In the genomic region with DNA sequence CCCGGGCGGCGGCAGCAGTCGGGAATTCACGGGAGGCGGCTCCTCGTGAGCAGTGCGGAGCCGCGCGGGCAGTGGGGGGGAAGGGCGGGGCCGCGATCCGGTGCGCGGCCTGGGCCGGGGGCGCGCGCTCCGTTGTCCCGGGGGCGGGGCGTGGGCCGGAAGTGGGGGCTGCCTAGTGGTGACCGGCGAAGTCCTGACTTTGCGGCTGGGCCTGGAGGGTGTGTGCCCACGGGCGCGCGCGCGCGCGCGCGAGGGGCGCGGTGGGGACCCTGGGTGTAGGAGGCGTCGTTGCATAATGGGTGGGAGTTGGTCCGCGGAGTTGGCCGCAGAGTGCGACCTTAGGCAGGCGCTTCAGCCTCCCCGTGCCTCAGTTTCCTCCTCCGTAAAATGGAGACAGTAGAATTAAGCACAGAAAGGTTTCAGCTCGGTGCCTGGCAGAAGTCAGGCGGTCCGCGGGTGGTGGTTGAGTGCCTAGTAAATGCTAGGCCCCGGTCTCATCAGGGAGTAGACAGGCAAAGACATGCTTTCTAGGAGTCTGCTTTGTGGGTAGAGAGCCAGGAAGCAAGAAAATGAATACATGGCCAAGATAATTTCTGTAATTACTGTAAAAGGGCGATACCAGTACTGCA, we compare ENCODE assay signal across 8 mouse cellular contexts. TPM values are rescaled to one million over a fixed set of nuclear protein-coding genes. Genes with fewer than 3 reads are reported as not detected.
DNase-seq lines count a peak whose midpoint lies in the region; ATAC-seq and TF ChIP-seq lines count a peak whose summit lies in the region.

No protein-coding gene starts in this region.

- peaks cover 49% of the 10 kb centered on the region for H3K79me2 ChIP-seq in MEL (ENCODE audit: control insufficient read depth, insufficient read depth, low read length, poor library complexity)

- H3K27ac ChIP-seq in kidney, adult 2 months (ENCODE audit: insufficient read depth, low read depth, low read length): peak overlapping the region; percentile 71
- peak overlapping the region; percentile 73 for H3K27ac ChIP-seq in MEL (ENCODE audit: control insufficient read depth, low read depth, low read length)
- peak overlapping the region; percentile 92 for H3K27ac ChIP-seq in heart, postnatal 0 days (ENCODE audit: low read depth)

- TF ChIP-seq RAD21 in MEL (IDR thresholded peaks at IDR 0.05; ENCODE audit: low read depth, low read length): no peak

- no peak for TF ChIP-seq CTCF in kidney, adult 2 months (conservative IDR thresholded peaks at IDR 0.05; ENCODE audit: insufficient read depth, insufficient read length, low read depth, low read length)
- TF ChIP-seq CTCF in MEL (IDR thresholded peaks at IDR 0.05 in 2 of 3, conservative IDR thresholded peaks at IDR 0.05 in 1 of 3; ENCODE audit: control insufficient read depth in 1 of 3, insufficient read depth in 1 of 3, low read depth in 2 of 3, low read length in 3 of 3, poor library complexity in 1 of 3, severe bottlenecking in 1 of 3): no peak
- TF ChIP-seq CTCF in heart, postnatal 0 days (IDR thresholded peaks at IDR 0.05; ENCODE audit: low read depth): no peak

- peak overlapping the region; percentile 95 for H3K9ac ChIP-seq in MEL (ENCODE audit: control insufficient read depth, low read depth, low read length, poor library complexity, severe bottlenecking)
- peak overlapping the region; percentile 82 for H3K9ac ChIP-seq in heart, postnatal 0 days (replicated peaks; ENCODE audit: low read depth, low read length)

- TF ChIP-seq POLR2A in kidney, adult 2 months (IDR thresholded peaks at IDR 0.05; ENCODE audit: low read depth, low read length): no peak
- 0 out of 4 replicates have a peak, but pooled peaks of 1 of the 2 experiments have one; percentile 19 for TF ChIP-seq POLR2A in MEL (IDR thresholded peaks at IDR 0.05; ENCODE audit: control insufficient read depth in 1 of 2, insufficient read depth in 1 of 2, low read depth in 1 of 2, low read length in 2 of 2, poor library complexity in 1 of 2)

- peak overlapping the region; percentile 96 for H3K4me3 ChIP-seq in kidney, adult 2 months (ENCODE audit: insufficient read depth, low read depth, low read length)
- peak overlapping the region; percentile 81 for H3K4me3 ChIP-seq in MEL (ENCODE audit: control insufficient read depth in 1 of 2, insufficient read depth in 1 of 2, low read depth in 2 of 2, low read length in 2 of 2)
- peak overlapping the region; percentile 78 for H3K4me3 ChIP-seq in heart, postnatal 0 days (ENCODE audit: low read depth, low read length)

- ATAC-seq in heart, postnatal 0 days (ENCODE audit: insufficient read depth, low read depth): peak; percentile 81
- ATAC-seq in monocyte, adult 5-6 weeks (replicated peaks; ENCODE audit: insufficient number of reproducible peaks, low FRiP score, low TSS enrichment, poor library complexity, severe bottlenecking): peak; percentile 16; the same call in 1 of the 2 replicates

- no peak for DNase-seq in kidney, adult 2 months
- no peak for DNase-seq in kidney, postnatal 14 days
- DNase-seq in MEL (ENCODE audit: low read depth, low spot score) (peak; percentile 86), liver (peak; percentile 86)
- peak; percentile 88 for DNase-seq in embryo, embryonic 11 days
- DNase-seq in heart, postnatal 0 days (ENCODE audit: low spot score): peak; percentile 60
- DNase-seq in urinary bladder, postnatal 25 days (ENCODE audit: low spot score): no peak

- H3K9me3 ChIP-seq in MEL (replicated peaks; ENCODE audit: insufficient read depth, low read length): no peaks in the 10 kb centered on the region
- no peaks in the 10 kb centered on the region for H3K9me3 ChIP-seq in heart, postnatal 0 days (replicated peaks; ENCODE audit: control insufficient read depth, low read length)

- H3K27me3 ChIP-seq in kidney, adult 2 months (replicated peaks; ENCODE audit: control insufficient read depth, insufficient read depth, low read length): no peaks in the 10 kb centered on the region
- H3K27me3 ChIP-seq in MEL (ENCODE audit: control insufficient read depth in 1 of 2, insufficient read depth in 2 of 2, low read length in 2 of 2): no peaks in the 10 kb centered on the region
- no peaks in the 10 kb centered on the region for H3K27me3 ChIP-seq in heart, postnatal 0 days (ENCODE audit: control insufficient read depth, insufficient read depth, low read length)

- 1% methylated on average over 56 of the region's 56 CpGs for WGBS in kidney, adult 2 months
- WGBS in heart, postnatal 0 days: under 1% methylated on average over 48 of the region's 56 CpGs

- peak overlapping the region; percentile 88 for H3K4me2 ChIP-seq in heart, postnatal 0 days (ENCODE audit: low read depth, low read length)

- H3K4me1 ChIP-seq in kidney, adult 2 months (ENCODE audit: control insufficient read depth, insufficient read depth, low read length): peaks cover 22% of the 10 kb centered on the region
- H3K4me1 ChIP-seq in MEL (ENCODE audit: control insufficient read depth in 1 of 2, insufficient read depth in 2 of 2, low read length in 2 of 2): peaks cover 7 to 10% of the 10 kb centered on the region in 2 experiments
- H3K4me1 ChIP-seq in heart, postnatal 0 days (ENCODE audit: control insufficient read depth, insufficient read depth): peaks cover 43% of the 10 kb centered on the region

- TF ChIP-seq EP300 in MEL (IDR thresholded peaks at IDR 0.05; ENCODE audit: low read depth in 1 of 2, low read length in 2 of 2): no peak
- 0 out of 2 replicates have a peak, but pooled peaks have one; percentile 23 for TF ChIP-seq EP300 in heart, postnatal 0 days (IDR thresholded peaks at IDR 0.05; ENCODE audit: low read depth)

- no peaks in the 10 kb centered on the region for H3K36me3 ChIP-seq in kidney, adult 2 months (ENCODE audit: control insufficient read depth, insufficient read depth, low read length)
- peaks cover 3 to 17% of the 10 kb centered on the region in 2 experiments; a peak in 3 of 4 replicates for H3K36me3 ChIP-seq in MEL (ENCODE audit: control insufficient read depth in 1 of 2, insufficient read depth in 2 of 2, low read length in 2 of 2)
- H3K36me3 ChIP-seq in heart, postnatal 0 days (replicated peaks; ENCODE audit: control insufficient read depth, insufficient read depth, low read length): peaks cover 5% of the 10 kb centered on the region; the same call in 1 of the 2 replicates

TF ChIP-seq in MEL, 35 proteins besides CTCF, POLR2A, EP300 and RAD21 (continues in another document):
- TF ChIP-seq CHD1 (IDR thresholded peaks at IDR 0.05; ENCODE audit: low read depth, low read length) (no peak), SIN3A (IDR thresholded peaks at IDR 0.05; ENCODE audit: low read length) (no peak), ETS1 (IDR thresholded peaks at IDR 0.05; ENCODE audit: low read depth, low read length) (0 out of 2 replicates have a peak, but pooled peaks have one; percentile 24), KAT2A (conservative IDR thresholded peaks at IDR 0.05; ENCODE audit: low read depth, low read length) (no peak), GABPA (IDR thresholded peaks at IDR 0.05; ENCODE audit: low read depth, low read length) (no peak), HCFC1 (IDR thresholded peaks at IDR 0.05; ENCODE audit: low read depth, low read length) (no peak), ZNF384 (IDR thresholded peaks at IDR 0.05; ENCODE audit: low read depth, low read length) (no peak), E2F4 (IDR thresholded peaks at IDR 0.05; ENCODE audit: borderline replicate concordance, low read depth, low read length) (no peak), NRF1 (IDR thresholded peaks at IDR 0.05; ENCODE audit: insufficient read depth, low read depth, low read length, poor library complexity, severe bottlenecking) (no peak), SMC3 (IDR thresholded peaks at IDR 0.05; ENCODE audit: low read depth, low read length) (no peak), MAX (IDR thresholded peaks at IDR 0.05; ENCODE audit: low read length) (no peak), MAZ (IDR thresholded peaks at IDR 0.05; ENCODE audit: low read depth, low read length) (0 out of 2 replicates have a peak, but pooled peaks have one; percentile 6), BHLHE40 (IDR thresholded peaks at IDR 0.05; ENCODE audit: borderline replicate concordance, low read depth, low read length) (no peak), MXI1 (IDR thresholded peaks at IDR 0.05; ENCODE audit: low read depth, low read length) (peak; percentile 8; the same call in 1 of the 2 replicates), USF1 (IDR thresholded peaks at IDR 0.05; ENCODE audit: low read depth, low read length) (no peak), POLR2AphosphoS5 (IDR thresholded peaks at IDR 0.05; ENCODE audit: borderline replicate concordance, low read depth, low read length) (no peak), ZMIZ1 (IDR thresholded peaks at IDR 0.05; ENCODE audit: low read depth, low read length) (no peak), ELF1 (IDR thresholded peaks at IDR 0.05; ENCODE audit: low read depth, low read length) (no peak; the same call in 1 of the 2 replicates)

RNA-seq across cellular contexts. Expression of gene Mapre1, which starts 0.5 kb away (rescaled TPM):
- 8.2 and 11.2 TPM in 2 replicates for polyA plus RNA-seq in kidney, adult 2 months (2012; rRNA removed)
- total RNA-seq in MEL (2012; rRNA removed): 57.7 and 60.0 TPM in 2 replicates
- 10 to 100 TPM in 1 of 2 experiments, not detected in 1; 94.8 TPM for polyA plus RNA-seq in MEL (2012; ENCODE audit: insufficient read depth in 1 of 2, insufficient read length in 2 of 2, low read depth in 1 of 2, low replicate concordance in 2 of 2, missing spikeins in 1 of 2)
- 36.8 and 49.4 TPM in 2 replicates for total RNA-seq in heart, postnatal 0 days (2014; rRNA removed; ENCODE audit: low replicate concordance)
- polyA plus RNA-seq in heart, postnatal 0 days (2015; fragmentation: Nextera tagmentation; extraction: Ambion mirVana): 201 and 208 TPM in 2 replicates
- 84.4 to 215 TPM (median 180 TPM) in 3 replicates for total RNA-seq in monocyte, adult 5-6 weeks (2017)

RNA-seq across cellular contexts. Expression of gene Efcab8, which starts 38.2 kb away (rescaled TPM):
- polyA plus RNA-seq in kidney, adult 2 months (2012; rRNA removed): 0.14 and 0.20 TPM in 2 replicates
- 0.04 and 0.13 TPM in 2 replicates for total RNA-seq in MEL (2012; rRNA removed)
- under 1 TPM in 1 of 2 experiments, not detected in 1; 0.19 TPM for polyA plus RNA-seq in MEL (2012; ENCODE audit: insufficient read depth in 1 of 2, insufficient read length in 2 of 2, low read depth in 1 of 2, low replicate concordance in 2 of 2, missing spikeins in 1 of 2)
- total RNA-seq in heart, postnatal 0 days (2014; rRNA removed; ENCODE audit: low replicate concordance): not detected in 2 replicates
- polyA plus RNA-seq in heart, postnatal 0 days (2015; fragmentation: Nextera tagmentation; extraction: Ambion mirVana): 0.05 TPM in 1 of 2 replicates, not detected in the other
- total RNA-seq in monocyte, adult 5-6 weeks (2017): 0.29 TPM in 1 of 3 replicates, not detected in the others

RNA-seq across cellular contexts. Expression of gene Dnmt3c, which starts 45.1 kb away (rescaled TPM):
- polyA plus RNA-seq in kidney, adult 2 months (2012; rRNA removed): 0.07 TPM in 1 of 2 replicates, not detected in the other
- total RNA-seq in MEL (2012; rRNA removed): 0.26 and 0.65 TPM in 2 replicates
- polyA plus RNA-seq in MEL (2012; ENCODE audit: insufficient read depth in 1 of 2, insufficient read length in 2 of 2, low read depth in 1 of 2, low replicate concordance in 2 of 2, missing spikeins in 1 of 2): under 1 TPM in 1 of 2 experiments, not detected in 1; 0.45 TPM
- not detected in 2 replicates for total RNA-seq in heart, postnatal 0 days (2014; rRNA removed; ENCODE audit: low replicate concordance)
- 0.05 TPM in 1 of 2 replicates, not detected in the other for polyA plus RNA-seq in heart, postnatal 0 days (2015; fragmentation: Nextera tagmentation; extraction: Ambion mirVana)
- total RNA-seq in monocyte, adult 5-6 weeks (2017): not detected in 3 replicates

Comparison
In these comparisons a context has a peak if more than half of its experiments do, and no peak if none do; other contexts are left out.
1. DNase-seq: peak in MEL (single experiment), embryo, embryonic 11 days (single experiment), heart, postnatal 0 days (single experiment) and liver (single experiment); none in kidney, adult 2 months (single experiment), kidney, postnatal 14 days (single experiment) and urinary bladder, postnatal 25 days (single experiment).
2. Peak in every context shown above with its lines, with median percentiles within 50 percentile points of each other: H3K27ac ChIP-seq and H3K4me3 ChIP-seq.